Mouse (Mus musculus) olfactory bulb, adult 2 months (tissue): ENCODE data around the gene Atp6v1c2.

Experiments
- CTCF ChIP-seq: fragments of 200-500 bp; IDR thresholded peaks from 2 replicates; pipeline ENCODE4 v1.5.1; 2012; ENCODE audit warnings: low read depth, mild to moderate bottlenecking, low read length, moderate library complexity; ENCODE audit not compliant: insufficient read depth
- POLR2A ChIP-seq: fragments of 200-500 bp; IDR thresholded peaks from 2 replicates; pipeline ENCODE4 v1.6.1; 2012; ENCODE audit warnings: mild to moderate bottlenecking, low read depth, low read length, moderate library complexity; ENCODE audit not compliant: insufficient read depth

DNA sequence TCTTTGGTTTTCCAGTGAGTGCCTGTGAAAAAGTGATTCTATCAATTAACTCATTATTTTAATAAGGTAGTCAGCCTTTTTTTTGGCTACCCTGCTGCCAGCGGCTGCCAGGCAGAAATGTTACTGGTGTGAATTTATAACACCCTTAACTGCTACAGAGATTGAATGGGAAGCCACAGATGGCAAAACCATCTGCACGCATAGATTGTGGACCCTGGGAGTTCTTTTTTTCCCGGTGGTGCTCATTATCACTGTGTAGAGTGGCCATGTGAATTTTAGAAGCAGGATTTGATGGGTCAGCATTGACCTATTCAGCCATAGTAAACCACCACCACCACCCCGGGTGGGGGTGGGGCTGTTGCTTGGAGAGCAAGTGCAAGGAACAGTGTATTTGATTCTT is 61.8 kb downstream of the Atp6v1c2 start:
- TF ChIP-seq CTCF (no peak), POLR2A (no peak)
